Mouse (Mus musculus) heart, postnatal 0 days (tissue): Measurements from ENCODE around the gene Itgb4.

ENCODE experiments used
- CTCF ChIP-seq: IDR thresholded peaks from 2 replicates; pipeline ENCODE4 v1.5.1; 2016; ENCODE audit warnings: antibody characterized with exemption, control low read depth, low read depth
- EP300 ChIP-seq: IDR thresholded peaks from 2 replicates; pipeline ENCODE4 v1.6.1; 2016; ENCODE audit warnings: antibody characterized with exemption, low read depth

DNA sequence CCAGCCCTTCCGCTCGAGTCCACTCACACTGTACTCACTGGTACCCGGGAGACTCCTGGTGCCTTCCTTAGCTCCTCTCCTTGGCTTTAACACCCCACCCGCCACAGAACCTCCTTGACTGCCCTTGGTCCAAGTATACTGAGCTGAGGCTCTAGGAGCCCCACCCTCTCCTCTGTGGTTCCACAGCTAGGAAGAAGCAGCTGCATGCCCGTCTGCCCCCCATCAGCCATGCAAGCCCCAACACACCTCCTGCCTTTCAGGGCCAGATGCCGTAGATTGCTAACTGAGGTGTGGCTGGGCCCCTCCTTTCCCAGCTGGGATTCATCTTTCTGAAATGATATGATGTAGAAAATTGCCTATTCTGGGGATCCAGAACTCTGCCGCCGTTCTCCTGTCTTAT, 29.3 kb upstream of the Itgb4 start:
- no peak for TF ChIP-seq CTCF
- TF ChIP-seq EP300, result no peak
